Mouse (Mus musculus) embryonic stem cell, embryonic (primary cell): ENCODE results near the gene Hist1h3d.
"Not testable (repeated sequence)": the region's sequence is repeated elsewhere in the genome, so short reads cannot be mapped to it uniquely, and the experiment has no call there.

Experiments
- CTCF ChIA-PET, 4 experiments: fragments of 300-600 bp in 2 of 4; fragments of 350-600 bp in 2 of 4; sonication (Branson Sonifier 250); formaldehyde crosslinking; loops; one replicate each; lab custom pipeline; 2022; ENCODE audit warnings: inconsistent platforms in 2 of 4; lab: Charles Lee
- POLR2A ChIA-PET, 4 experiments: fragments of 300-600 bp in 2 of 4; fragments of 350-600 bp in 2 of 4; sonication (Branson Sonifier 250); formaldehyde crosslinking; loops; one replicate each; lab custom pipeline; 2022; ENCODE audit warnings: antibody characterized with exemption in 4 of 4, inconsistent platforms in 1 of 4; lab: Charles Lee

Gene Hist1h3d

GRCm38 (mm10) chr13:23584331-23584730 lies 8.8 kb downstream of the Hist1h3d start:
- ChIA-PET POLR2A (interaction anchor here (0.6 to 29.6 kb wide), 89 partner anchors 4 to 1832 kb away, joined by 3 to 794 read pairs (median 11); partner anchors contain the start of genes Hist1h2ac (in 4 of the 4), Hist1h2ae (in 4 of the 4), Hist1h2bc (in 4 of the 4) and Hist1h2bg (in 4 of the 4)), CTCF (interaction anchor here in 2 of 4 experiments (1.0 to 1.1 kb wide), 3 partner anchors 9 to 183 kb away, joined by 3 to 4 read pairs (median 3); no protein-coding TSS in a partner anchor)

DNA sequence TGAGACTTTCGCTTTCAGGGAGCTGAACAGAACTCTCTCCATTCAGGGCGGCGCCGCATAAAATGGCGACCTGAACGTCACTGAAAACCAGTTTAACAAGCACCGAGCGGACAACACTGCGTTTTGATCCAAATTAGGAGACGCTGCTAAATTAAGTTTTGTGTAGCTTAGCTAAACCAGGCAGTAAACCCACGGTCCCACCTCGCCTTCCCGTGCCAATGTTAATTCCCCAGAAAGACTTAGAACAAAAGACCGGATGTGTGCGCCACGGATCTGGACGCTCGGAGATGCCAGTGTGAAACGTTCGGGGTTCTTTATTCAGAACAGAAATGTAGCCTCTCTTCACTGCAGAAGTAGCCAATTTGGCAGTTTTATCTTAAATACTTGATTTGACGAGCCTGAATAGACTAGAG lies 9.5 kb downstream of the Hist1h3d start:
- CTCF ChIA-PET: interaction anchor here in 2 of 4 experiments (1.0 to 1.1 kb wide), 3 partner anchors 9 to 183 kb away, joined by 3 to 4 read pairs (median 3); no protein-coding TSS in a partner anchor
- POLR2A ChIA-PET: interaction anchor here (0.6 to 29.6 kb wide), 103 partner anchors 4 to 1833 kb away, joined by 3 to 794 read pairs (median 9); partner anchors contain the start of genes Hist1h2ac (in 4 of the 4), Hist1h2ae (in 4 of the 4), Hist1h2bc (in 4 of the 4) and Hist1h2bg (in 4 of the 4)

DNA sequence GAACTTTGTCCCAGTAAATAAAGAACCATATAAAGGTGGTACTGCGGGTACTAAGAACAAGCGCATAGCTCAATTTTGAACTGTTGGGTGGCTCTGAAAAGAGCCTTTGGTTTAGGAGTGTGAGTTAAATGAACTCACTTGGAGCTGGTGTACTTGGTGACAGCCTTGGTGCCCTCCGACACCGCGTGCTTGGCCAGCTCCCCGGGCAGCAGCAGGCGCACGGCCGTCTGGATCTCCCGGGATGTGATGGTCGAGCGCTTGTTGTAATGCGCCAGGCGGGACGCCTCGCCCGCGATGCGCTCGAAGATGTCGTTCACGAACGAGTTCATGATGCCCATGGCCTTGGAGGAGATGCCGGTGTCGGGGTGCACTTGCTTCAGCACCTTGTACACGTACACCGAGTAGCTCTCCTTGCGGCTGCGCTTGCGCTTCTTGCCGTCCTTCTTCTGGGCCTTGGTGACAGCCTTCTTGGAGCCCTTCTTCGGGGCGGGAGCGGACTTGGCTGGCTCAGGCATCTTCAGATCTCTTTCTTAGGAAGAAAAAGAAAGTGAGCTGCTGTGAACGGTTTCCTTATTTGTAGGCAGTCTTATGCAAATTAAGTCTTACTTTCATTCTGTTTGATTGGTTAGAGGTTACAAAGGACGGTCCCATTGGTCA lies 10.0 kb downstream of the Hist1h3d start:
- ChIA-PET CTCF (interaction anchor here in 3 of 4 experiments (0.6 to 1.1 kb wide), 4 partner anchors 8 to 184 kb away, joined by 3 to 9 read pairs (median 4); no protein-coding TSS in a partner anchor), POLR2A (interaction anchor here (0.6 to 29.6 kb wide), 117 partner anchors 5 to 1864 kb away, joined by 3 to 794 read pairs (median 8); partner anchors contain the start of genes Hist1h2ac (in 4 of the 4), Hist1h2ae (in 4 of the 4), Hist1h2af (in 4 of the 4) and Hist1h2bc (in 4 of the 4))

DNA sequence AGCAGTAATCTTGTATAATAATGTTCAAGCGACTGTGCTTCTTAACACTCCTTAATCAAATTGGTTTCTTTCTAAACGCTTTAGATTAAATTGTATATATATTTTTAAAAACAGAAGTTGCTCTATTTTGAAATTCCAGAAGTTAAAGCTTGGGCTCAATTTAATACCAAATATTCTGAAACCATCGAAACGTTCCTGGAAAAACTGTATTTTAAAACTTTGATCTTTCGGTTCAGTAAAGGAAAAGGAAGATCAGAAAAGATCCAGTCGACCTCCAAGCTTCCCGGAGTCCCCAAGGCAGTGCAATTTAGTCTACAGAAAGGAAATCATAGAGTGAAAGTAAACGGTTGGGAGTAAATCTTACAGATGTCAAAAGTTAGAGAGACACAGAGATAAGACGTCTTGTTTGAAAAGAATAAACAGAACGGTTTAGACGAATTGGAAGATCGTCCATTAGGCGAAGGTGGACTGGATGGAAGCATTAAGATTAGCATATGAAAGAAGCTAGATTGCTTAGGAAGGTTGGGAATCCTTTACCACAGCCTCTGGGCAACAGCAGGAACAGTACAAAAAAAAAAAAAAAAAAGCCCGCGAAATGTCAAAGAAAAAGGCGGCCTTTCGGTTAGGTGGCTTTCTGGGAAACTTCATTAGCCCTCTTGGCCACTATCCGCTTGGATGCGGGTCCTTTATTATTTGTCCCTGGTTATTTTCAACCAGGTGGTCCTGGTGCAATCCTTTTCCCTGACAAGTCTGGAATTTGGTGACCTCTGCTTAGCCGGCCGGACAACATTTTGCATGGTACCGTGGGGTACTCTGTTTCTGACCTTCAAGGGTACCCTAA lies 10.8 kb downstream of the Hist1h3d start:
- ChIA-PET POLR2A (interaction anchor here (0.6 to 29.6 kb wide), 106 partner anchors 6 to 1865 kb away, joined by 3 to 794 read pairs (median 7); partner anchors contain the start of genes Hist1h2ac (in 4 of the 4), Hist1h2ae (in 4 of the 4), Hist1h2af (in 4 of the 4) and Hist1h2bc (in 4 of the 4)), CTCF (interaction anchor here in 3 of 4 experiments (0.5 to 1.5 kb wide), 4 partner anchors 11 to 185 kb away, joined by 3 to 9 read pairs (median 3); no protein-coding TSS in a partner anchor)

DNA sequence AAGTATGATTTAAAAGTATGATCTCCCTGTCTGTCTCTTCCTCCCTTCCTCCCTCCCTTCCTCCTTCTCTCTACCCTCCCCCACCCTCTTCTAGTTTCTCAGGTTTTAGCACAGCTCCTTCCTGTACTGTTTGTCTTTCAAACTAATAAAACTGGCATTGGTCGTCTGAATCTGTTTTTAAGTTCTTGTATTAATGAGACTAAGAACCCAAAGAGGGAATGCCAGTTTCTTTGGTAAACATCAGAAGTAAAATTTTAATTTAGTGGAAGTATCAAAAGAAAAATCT lies 11.3 kb downstream of the Hist1h3d start:
- ChIA-PET CTCF (interaction anchor here in 3 of 4 experiments (0.5 to 1.5 kb wide), 3 partner anchors 11 to 185 kb away, joined by 3 read pairs; no protein-coding TSS in a partner anchor), POLR2A (interaction anchor here (0.6 to 29.6 kb wide), 71 partner anchors 6 to 1806 kb away, joined by 3 to 794 read pairs (median 14); partner anchors contain the start of genes Hist1h2ae (in 4 of the 4), Hist1h2bg (in 4 of the 4), Hist1h1e (in 3 of the 4) and Hist1h2ac (in 3 of the 4))

- ChIA-PET POLR2A (interaction anchor here (0.7 to 29.6 kb wide), 22 partner anchors 2 to 165 kb away, joined by 3 to 794 read pairs (median 6); partner anchors contain the start of genes Hist1h4d (in 4 of the 4), Hist1h1e (in 2 of the 4), Hist1h2ac (in 2 of the 4) and Hist1h2ae (in 2 of the 4)), CTCF (no interaction called here)
These were observed 15.6 kb downstream of the Hist1h3d start for GRCm38 (mm10) chr13:23591206-23591605.

DNA sequence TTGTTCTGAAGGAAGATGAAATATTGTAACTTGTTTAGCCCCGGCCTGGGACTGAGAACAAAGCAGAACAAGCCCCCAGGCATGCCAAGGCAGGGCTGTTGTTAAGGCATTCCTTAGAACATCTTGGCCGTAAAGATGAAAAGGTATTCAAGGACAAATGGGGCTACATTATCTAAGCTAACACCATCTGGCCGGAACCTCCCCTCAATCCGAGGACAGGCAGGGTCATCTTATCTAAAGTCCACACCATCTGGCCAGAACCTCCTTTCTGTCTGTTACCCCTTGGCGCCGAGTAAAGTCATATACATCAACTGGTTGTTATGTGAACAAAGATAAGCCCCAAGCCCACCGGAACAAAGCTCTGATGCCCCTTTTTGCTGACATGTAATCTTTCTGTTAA lies 16.3 kb downstream of the Hist1h3d start:
- POLR2A ChIA-PET: interaction anchor here in 3 of 4 experiments (0.7 to 29.6 kb wide), 21 partner anchors 2 to 166 kb away, joined by 3 to 794 read pairs (median 7); partner anchors contain the start of genes Hist1h4d (in 3 of the 3), Hist1h4f (in 3 of the 3), Hist1h1e (in 2 of the 3) and Hist1h2ac (in 2 of the 3)
- CTCF ChIA-PET: not testable (repeated sequence)

GRCm38 (mm10) chr13:23592614-23593013 lies 17.1 kb downstream of the Hist1h3d start:
- ChIA-PET CTCF (no interaction called here), POLR2A (interaction anchor here in 3 of 4 experiments (0.7 to 29.6 kb wide), 18 partner anchors 10 to 105 kb away, joined by 3 to 794 read pairs (median 16); partner anchors contain the start of genes Hist1h4d (in 3 of the 3), Hist1h4f (in 3 of the 3), Hist1h1e (in 2 of the 3) and Hist1h2ac (in 2 of the 3))

DNA sequence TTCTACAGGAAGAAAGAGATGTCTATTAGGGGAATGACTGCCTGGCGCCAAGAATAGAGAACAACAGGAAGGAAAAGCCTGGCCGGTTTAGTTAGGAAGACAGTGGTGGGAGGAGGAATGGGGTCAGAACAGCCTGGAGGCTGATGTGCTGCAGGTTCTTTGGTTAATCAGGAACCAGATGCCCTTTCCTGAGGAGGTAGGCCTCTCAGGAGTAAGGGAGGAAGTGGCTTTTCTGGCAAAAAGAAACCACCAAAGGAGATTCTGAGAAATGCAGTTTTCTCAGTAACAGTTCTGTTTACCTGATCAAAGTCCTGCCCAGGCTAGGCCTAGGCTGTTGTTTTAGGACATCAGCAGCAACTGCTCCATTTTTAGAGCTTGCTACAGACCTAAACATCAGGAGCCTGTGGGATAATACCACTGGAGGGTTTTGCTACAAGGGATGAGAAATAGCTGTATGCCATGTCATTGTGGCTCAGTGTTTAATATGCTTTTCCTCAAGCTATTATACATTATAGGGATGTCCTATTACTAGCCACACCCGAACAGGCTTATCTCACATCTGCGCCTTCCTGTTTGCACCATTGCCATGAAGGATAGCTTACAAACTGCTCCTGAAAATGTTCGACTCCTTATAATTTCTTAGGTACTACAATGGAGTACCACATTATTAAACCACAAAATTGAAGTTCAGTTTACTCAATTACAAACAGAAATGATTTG lies 17.6 kb downstream of the Hist1h3d start:
- ChIA-PET POLR2A (interaction anchor here in 3 of 4 experiments (0.5 to 29.6 kb wide), 28 partner anchors 8 to 1550 kb away, joined by 3 to 794 read pairs (median 6); partner anchors contain the start of genes Hist1h4d (in 3 of the 3), Hist1h1e (in 2 of the 3), Hist1h2ac (in 2 of the 3) and Hist1h2ae (in 2 of the 3)), CTCF (interaction anchor here in 2 of 4 experiments (0.5 to 1.6 kb wide), 2 partner anchors 8 to 192 kb away, joined by 3 to 7 read pairs; no protein-coding TSS in a partner anchor)

- CTCF ChIA-PET: interaction anchor here in 1 of 4 experiments (1.1 kb wide), 1 partner anchor 171 kb away, joined by 3 read pairs; no protein-coding TSS in a partner anchor
- POLR2A ChIA-PET: interaction anchor here (0.5 to 29.6 kb wide), 32 partner anchors 8 to 1729 kb away, joined by 3 to 794 read pairs (median 6); partner anchors contain the start of genes Hist1h4d (in 3 of the 4), Hist1h2ac (in 2 of the 4), Hist1h2ae (in 2 of the 4) and Hist1h2af (in 2 of the 4)
These were observed 19.6 kb downstream of the Hist1h3d start for GRCm38 (mm10) chr13:23595185-23595584.

DNA sequence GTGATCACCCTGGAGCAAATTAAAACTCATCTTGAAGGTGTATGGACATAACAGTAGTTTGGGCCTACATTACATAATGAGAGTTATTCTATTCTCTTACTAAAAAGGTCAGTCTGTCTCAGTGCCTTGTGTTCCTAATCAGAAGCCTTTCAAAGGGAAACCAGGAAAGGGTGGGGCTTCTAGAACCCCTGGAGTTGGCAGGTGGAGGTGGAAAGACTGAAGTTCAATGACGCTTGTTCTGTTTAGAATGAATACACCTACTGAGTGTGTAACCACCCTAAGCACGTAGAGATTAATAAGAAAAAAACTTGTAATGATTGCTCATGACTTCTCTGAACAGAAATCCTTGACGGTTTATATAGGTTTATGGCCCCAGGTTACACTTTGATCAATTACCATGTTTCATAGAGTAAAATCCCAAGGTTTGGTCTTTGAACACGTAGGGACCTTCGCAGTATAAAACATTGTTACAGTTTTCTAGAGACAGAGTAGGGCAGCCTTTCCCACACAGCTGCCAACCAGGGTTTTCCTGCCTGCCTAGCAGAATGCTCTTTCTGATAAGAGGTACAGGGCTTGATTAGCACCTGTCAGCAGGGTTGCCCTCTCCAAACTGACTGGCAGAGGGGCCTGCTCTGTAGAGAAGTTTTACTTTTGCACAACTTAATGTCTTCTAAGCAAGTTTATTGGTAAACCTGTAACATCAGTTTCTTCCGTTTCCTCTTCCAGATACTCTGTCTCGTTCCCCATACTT lies 20.2 kb downstream of the Hist1h3d start:
- POLR2A ChIA-PET: interaction anchor here (0.5 to 29.6 kb wide), 28 partner anchors 8 to 1730 kb away, joined by 3 to 794 read pairs (median 6); partner anchors contain the start of genes Hist1h4d (in 3 of the 4), Hist1h2ac (in 2 of the 4), Hist1h2ae (in 2 of the 4) and Hist1h2af (in 2 of the 4)
- CTCF ChIA-PET: interaction anchor here in 1 of 4 experiments (1.1 kb wide), 1 partner anchor 171 kb away, joined by 3 read pairs; no protein-coding TSS in a partner anchor

DNA sequence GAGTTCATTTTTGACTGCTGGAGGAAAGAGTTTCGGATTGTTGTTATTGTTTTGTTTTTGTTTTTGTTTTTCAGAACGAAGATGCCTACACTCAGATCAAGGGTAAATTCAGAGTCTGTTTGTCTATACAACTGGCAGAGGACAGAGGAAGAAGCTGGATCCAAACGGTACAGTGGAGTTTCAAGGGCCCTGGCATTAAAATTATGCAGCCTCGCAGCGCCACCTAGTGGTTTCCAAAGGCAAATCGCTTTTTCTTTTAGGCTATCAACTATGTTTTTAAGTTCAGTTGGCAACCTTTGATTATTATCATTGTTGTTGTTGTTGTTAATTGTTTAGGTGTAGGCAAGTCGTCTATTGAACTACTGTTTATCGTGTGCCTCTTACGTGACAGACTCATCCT lies 22.4 kb downstream of the Hist1h3d start:
- CTCF ChIA-PET: interaction anchor here in 3 of 4 experiments (0.5 to 3.3 kb wide), 17 partner anchors 11 to 684 kb away, joined by 3 to 13 read pairs (median 4); partner anchors contain the start of genes Abt1 (in 1 of the 3) and Hist1h2be (in 1 of the 3)
- POLR2A ChIA-PET: interaction anchor here (0.6 to 29.6 kb wide), 34 partner anchors 12 to 291 kb away, joined by 3 to 794 read pairs (median 4); partner anchors contain the start of genes Hist1h2ae (in 3 of the 4), Hist1h2bg (in 3 of the 4), Hist1h4d (in 3 of the 4) and Hist1h2ac (in 2 of the 4)

DNA sequence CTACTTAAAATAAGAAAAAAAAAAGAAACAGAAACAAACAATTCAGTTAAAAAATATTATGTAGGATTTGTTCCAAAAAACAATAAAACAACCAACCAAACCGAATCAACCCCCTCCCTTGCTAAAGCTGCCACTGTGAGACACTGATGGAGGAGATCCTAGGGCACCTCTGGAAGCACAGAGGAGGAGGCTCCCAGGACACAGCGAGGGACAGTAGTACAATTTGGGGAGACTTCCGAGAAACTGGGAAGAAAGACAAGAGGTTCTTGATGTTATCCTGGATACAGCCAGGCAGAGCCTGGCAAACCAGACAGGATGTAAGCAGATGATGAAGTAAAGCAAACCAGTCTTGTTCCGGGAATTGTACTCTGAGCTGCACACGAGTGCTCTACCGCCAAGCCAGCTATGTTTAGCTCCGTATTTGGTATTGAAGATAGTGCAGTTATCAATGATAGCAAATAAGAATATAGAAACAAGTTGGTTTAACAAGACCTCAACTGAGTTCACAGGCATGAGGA lies 27.7 kb downstream of the Hist1h3d start:
- POLR2A ChIA-PET: interaction anchor here (0.6 to 29.6 kb wide), 21 partner anchors 8 to 202 kb away, joined by 3 to 794 read pairs (median 5); partner anchors contain the start of genes Hist1h2be (in 3 of the 4), Hist1h2ac (in 2 of the 4), Hist1h2ae (in 2 of the 4) and Hist1h2bc (in 2 of the 4)
- CTCF ChIA-PET: interaction anchor here in 2 of 4 experiments (0.6 kb wide), 2 partner anchors 53 to 168 kb away, joined by 3 to 4 read pairs; no protein-coding TSS in a partner anchor

DNA sequence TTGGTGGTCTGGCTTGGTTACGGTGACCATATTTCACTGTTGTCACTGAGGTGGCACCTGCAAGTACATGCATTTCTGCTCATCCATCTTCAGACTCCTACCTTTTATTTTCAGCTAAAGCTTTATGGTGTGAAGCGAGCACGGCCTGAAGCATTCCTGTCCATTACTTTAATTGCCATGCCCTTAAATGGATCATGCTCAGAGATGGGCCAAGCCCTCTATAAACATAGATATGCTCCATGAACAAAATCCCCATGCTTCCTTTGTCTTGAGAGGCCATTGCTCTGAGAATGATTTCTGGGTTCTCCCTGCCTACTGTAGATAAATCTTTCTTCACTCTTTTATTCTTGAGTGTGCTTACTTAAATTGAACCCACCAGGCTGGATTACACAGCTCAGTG lies 28.9 kb downstream of the Hist1h3d start:
- CTCF ChIA-PET: no interaction called here
- POLR2A ChIA-PET: interaction anchor here in 3 of 4 experiments (0.7 to 29.6 kb wide), 14 partner anchors 10 to 80 kb away, joined by 3 to 794 read pairs (median 4); partner anchors contain the start of genes Hist1h2be (in 2 of the 3), Hist1h4h (in 2 of the 3), Hist1h1e (in 1 of the 3) and Hist1h2ac (in 1 of the 3)
